Mouse (Mus musculus) lung, adult 2 months (tissue): Measurements from ENCODE around the gene Mrpl35.

ENCODE experiments used
- CTCF ChIP-seq: fragments of 200-500 bp; IDR thresholded peaks from 2 replicates; pipeline ENCODE4 v1.5.1; 2011; ENCODE audit warnings: mild to moderate bottlenecking, low read length, control low read depth; ENCODE audit not compliant: insufficient read depth
- POLR2A ChIP-seq: fragments of 200-500 bp; IDR thresholded peaks from 2 replicates; pipeline ENCODE4 v1.6.1; 2011; ENCODE audit warnings: low read depth, mild to moderate bottlenecking, control low read depth, low read length, borderline replicate concordance; ENCODE audit errors: extremely low read depth

GRCm38 (mm10) chr6:71804061-71804829, 22.5 kb downstream of the Mrpl35 start:
- TF ChIP-seq POLR2A (no peak), CTCF (peak; percentile 96)
